12 mouse cellular contexts compared by ENCODE assay signal in the genomic region with DNA sequence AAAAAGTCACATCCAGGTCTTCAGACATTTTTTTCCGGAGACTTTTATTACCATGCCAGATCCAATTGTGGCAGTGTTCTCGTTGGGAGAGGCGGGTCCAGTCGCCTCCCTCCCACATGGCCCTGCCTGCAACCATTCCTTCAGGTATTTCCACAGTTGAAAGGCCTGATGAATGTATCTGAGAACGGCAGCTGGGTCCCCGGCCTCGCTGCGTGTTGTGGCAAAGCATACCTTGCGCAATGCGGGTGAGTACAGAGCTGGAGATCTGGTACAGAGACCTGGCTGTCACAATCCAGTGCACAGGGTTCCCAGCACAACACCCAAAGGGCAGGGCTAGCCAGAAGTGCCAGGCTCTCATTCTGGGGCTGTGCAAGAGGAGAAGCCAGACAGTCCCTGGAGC.
DNase-seq lines count a peak whose midpoint lies in the region; ATAC-seq and TF ChIP-seq lines count a peak whose summit lies in the region.
"Had no signal": no experiment of that assay in that cellular context is flagged by ENCODE, and none has a peak within 500 bp of the region (broad histone marks: within the 10 kb centered on the region; RNA-seq: fewer than 3 reads in every experiment).

No protein-coding gene starts in this region.

- no peaks in the 10 kb centered on the region for H3K27me3 ChIP-seq in lung, postnatal 0 days (replicated peaks; ENCODE audit: insufficient read depth, low read length)
- H3K27me3 ChIP-seq: heart, embryonic 12.5 days had no signal

- no peak overlapping the region for H3K4me3 ChIP-seq in lung, postnatal 0 days (ENCODE audit: low read depth, low read length)
- H3K4me3 ChIP-seq: heart, embryonic 12.5 days had no signal

- WGBS in lung, postnatal 0 days, result 57% methylated on average over 10 of the region's 10 CpGs

- peak; percentile 73 for ATAC-seq in lung, postnatal 0 days
- no peak for ATAC-seq in frontal cortex, adult (ENCODE audit: low TSS enrichment)
- ATAC-seq: CD4-positive, CD25-positive, alpha-beta regulatory T cell, adult 4 months had no signal

- DNase-seq in urinary bladder, adult 18-20 months (ENCODE audit: low spot score in 2 of 2), result peak; percentile 51 to 77
- no peak for DNase-seq in urinary bladder, postnatal 10 days (ENCODE audit: low spot score)
- DNase-seq in kidney, postnatal 14 days, result peak; percentile 76
- DNase-seq in lung, postnatal 0 days (ENCODE audit: low spot score), result peak; percentile 75
- DNase-seq in spleen, adult 12 weeks (ENCODE audit: low spot score), result no peak
- no peak for DNase-seq in yolk sac, embryonic 10.5 days (ENCODE audit: low spot score)
- no peak for DNase-seq in layer of hippocampus, postnatal 10 days (ENCODE audit: low spot score in 2 of 2)
- DNase-seq: layer of hippocampus, postnatal 36 days; right cerebral cortex, postnatal 4 days had no signal

- peaks cover 15% of the 10 kb centered on the region for H3K4me1 ChIP-seq in lung, postnatal 0 days (ENCODE audit: insufficient read depth, low read depth, low read length)

- H3K9ac ChIP-seq in lung, postnatal 0 days (replicated peaks; ENCODE audit: low read depth), result no peak overlapping the region
- H3K9ac ChIP-seq: heart, embryonic 12.5 days had no signal

- H3K4me2 ChIP-seq in lung, postnatal 0 days (replicated peaks; ENCODE audit: low read depth, low read length), result no peak overlapping the region
- H3K4me2 ChIP-seq: heart, embryonic 12.5 days had no signal

- no peak for TF ChIP-seq CTCF in lung, postnatal 0 days (IDR thresholded peaks at IDR 0.05)

- no peak for TF ChIP-seq EP300 in lung, postnatal 0 days (IDR thresholded peaks at IDR 0.05)

- H3K27ac ChIP-seq in lung, postnatal 0 days (ENCODE audit: low read length), result 0 out of 2 replicates have a peak overlapping the region, but pooled peaks have one; percentile 33

- H3K36me3 ChIP-seq in lung, postnatal 0 days (ENCODE audit: insufficient read depth, low read length), result 0 out of 2 replicates have a peak, but pooled peaks cover 4% of the 10 kb centered on the region

- H3K9me3 ChIP-seq in lung, postnatal 0 days (ENCODE audit: low read length), result no peaks in the 10 kb centered on the region
- H3K9me3 ChIP-seq: heart, embryonic 12.5 days had no signal

Comparison
In these comparisons a context has a peak if more than half of its experiments do, and no peak if none do; other contexts are left out.
1. DNase-seq: peak in urinary bladder, adult 18-20 months (2 of 2), kidney, postnatal 14 days (single experiment) and lung, postnatal 0 days (single experiment); none in urinary bladder, postnatal 10 days (single experiment), spleen, adult 12 weeks (single experiment), yolk sac, embryonic 10.5 days (single experiment) and layer of hippocampus, postnatal 10 days (0 of 2).